Mouse (Mus musculus): ENCODE results near the gene Nifk. TPM values are rescaled to one million over a fixed set of nuclear protein-coding genes. Genes with fewer than 3 reads are reported as not detected.

The Nifk gene
- 10 to 100 TPM; 44.6 to 45.3 TPM for total RNA-seq (2021)
- long read RNA-seq, experiment 1, transcript Nifk-201 (7 exons, 1,889 nt), result major isoform, 70 of 83 reads
- long read RNA-seq, experiment 1, partial matches to known transcripts, result 8 of 83 reads
- long read RNA-seq, experiment 1, other reads (novel, unspliced or antisense), result 4 of 83 reads
- long read RNA-seq, experiment 2, transcript Nifk-201 (7 exons, 1,889 nt), result major isoform, 13 of 15 reads
- long read RNA-seq, experiment 2, partial matches to known transcripts, result 0 of 15 reads
- long read RNA-seq, experiment 2, other reads (novel, unspliced or antisense), result 2 of 15 reads

- peak; percentile 92 for DNase-seq
These were observed at the start of gene Nifk for GRCm38 (mm10) chr1:118321661-118322201. Gene Nifk, plus strand, starts transcription at chr1:118321839.

- DNase-seq, result peak; percentile 2 to 29
These were observed 46.5 kb upstream of the Nifk start for GRCm38 (mm10) chr1:118275139-118275538.

- no peak for DNase-seq
These were observed 29.3 kb upstream of the Nifk start for GRCm38 (mm10) chr1:118292291-118292690.

- no peak for DNase-seq
These were observed 27.4 kb upstream of the Nifk start for GRCm38 (mm10) chr1:118294192-118294591.

- no peak for DNase-seq
These were observed 26.8 kb upstream of the Nifk start for GRCm38 (mm10) chr1:118294826-118295225.

- no peak for DNase-seq
These were observed 25.0 kb upstream of the Nifk start for GRCm38 (mm10) chr1:118296673-118297072.

GRCm38 (mm10) chr1:118297719-118298118 is 23.9 kb upstream of the Nifk start:
- DNase-seq, result no peak

- peak; percentile 88 to 93 for DNase-seq
These were observed 10.6 kb upstream of the Nifk start for GRCm38 (mm10) chr1:118310780-118311621.

GRCm38 (mm10) chr1:118311622-118312326 is 9.9 kb upstream of the Nifk start, which contains the start of gene Tsn:
Gene Tsn, minus strand, starts transcription at chr1:118311739.
- DNase-seq, result no peak

- DNase-seq, result no peak
These were observed 943 bp upstream of the Nifk start for GRCm38 (mm10) chr1:118320696-118321095.

- no peak for DNase-seq
These were observed 13.4 kb downstream of the Nifk start for GRCm38 (mm10) chr1:118334749-118335713.

GRCm38 (mm10) chr1:118335847-118336246 is 14.2 kb downstream of the Nifk start:
- DNase-seq, result no peak

GRCm38 (mm10) chr1:118337921-118338320 is 16.3 kb downstream of the Nifk start:
- DNase-seq, result no peak

GRCm38 (mm10) chr1:118343649-118344435 is 22.2 kb downstream of the Nifk start:
- no peak for DNase-seq

- DNase-seq, result no peak
These were observed 28.3 kb downstream of the Nifk start for GRCm38 (mm10) chr1:118349922-118350321.

GRCm38 (mm10) chr1:118359071-118359761 is 37.6 kb downstream of the Nifk start:
- no peak for DNase-seq

GRCm38 (mm10) chr1:118367970-118368369 is 46.3 kb downstream of the Nifk start:
- DNase-seq, result no peak

GRCm38 (mm10) chr1:118368721-118369461 is 47.3 kb downstream of the Nifk start:
- DNase-seq, result peak; percentile 20 to 35

GRCm38 (mm10) chr1:118377784-118378183 is 56.1 kb downstream of the Nifk start:
- DNase-seq, result no peak

Measured in adrenal gland, postnatal 36 days (tissue).